Mouse (Mus musculus): ENCODE results near the gene Col26a1.

Gene Col26a1

DNA sequence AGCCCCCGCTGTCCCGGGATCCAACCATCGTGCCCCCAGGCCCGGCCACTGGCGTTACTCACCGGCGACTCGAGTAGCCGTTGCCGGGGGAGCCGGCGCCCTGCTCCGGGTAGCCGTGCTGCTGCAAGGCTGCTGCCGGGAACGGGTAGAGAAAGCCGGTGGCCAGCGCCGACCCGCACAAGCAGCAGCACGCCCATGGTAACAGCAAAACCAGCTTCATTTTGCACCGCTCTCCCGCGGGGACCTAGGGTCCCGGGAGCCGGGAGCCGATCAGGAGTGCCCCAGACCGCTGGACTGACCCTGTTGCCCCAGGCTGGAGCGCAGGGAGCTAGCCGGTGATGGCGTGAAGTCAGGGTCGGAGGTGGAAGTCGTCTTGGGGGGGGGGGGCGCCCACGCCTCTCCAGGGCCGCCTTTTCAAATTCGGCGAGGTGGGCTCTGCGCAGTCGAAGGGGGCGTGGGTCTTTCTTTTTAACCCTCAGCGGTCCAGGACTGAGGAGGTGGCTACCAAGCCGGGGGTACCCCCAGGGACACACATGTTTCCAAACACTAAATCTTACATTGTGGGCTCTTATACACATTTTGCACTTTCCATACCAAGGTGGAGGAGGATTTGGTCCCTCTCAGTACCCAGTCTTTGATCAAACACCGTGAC lies at the start of gene Col26a1:
Col26a1 (minus strand) TSS at position 422 of the 652 bp plus-strand sequence.
- no peak for DNase-seq

DNA sequence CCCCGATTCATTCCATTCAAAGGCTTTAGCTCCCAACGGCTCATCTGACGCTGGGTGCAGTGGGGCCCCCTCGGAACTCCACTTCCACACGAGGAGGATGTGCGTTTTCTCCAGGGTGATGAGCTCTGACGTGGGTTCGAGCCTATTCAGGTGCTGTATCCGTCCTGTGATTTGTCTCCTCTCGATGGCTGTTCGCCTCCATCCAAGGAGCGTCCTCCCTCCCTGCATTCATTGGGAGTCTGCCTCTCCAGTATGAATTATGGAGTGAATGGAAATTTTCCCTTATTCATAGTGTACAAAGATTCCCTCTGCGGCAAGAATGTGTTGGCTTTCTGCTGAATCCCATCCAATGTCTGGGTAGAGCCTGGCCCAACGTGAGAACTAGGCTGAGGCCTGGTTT lies 48.9 kb upstream of the Col26a1 start:
- no peak for DNase-seq

DNA sequence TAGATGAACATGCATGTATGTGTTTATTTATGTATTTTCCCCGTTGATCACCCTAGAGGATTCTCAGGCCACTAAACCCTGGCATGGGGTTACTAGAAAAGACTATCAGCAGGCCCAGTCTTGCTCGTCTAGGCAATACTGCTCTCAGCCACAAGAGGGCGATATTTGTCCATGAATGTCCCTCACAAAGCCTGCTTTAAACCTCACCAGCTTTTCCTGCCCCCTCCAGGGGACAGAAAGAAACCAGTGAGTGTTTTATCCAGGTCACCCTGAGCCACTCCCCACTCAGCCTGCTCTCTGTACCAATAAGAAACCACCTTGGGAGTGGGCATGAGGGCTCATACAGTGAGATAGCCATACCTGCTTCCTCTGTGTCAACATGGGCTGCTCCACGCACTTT lies 46.1 kb upstream of the Col26a1 start:
- peak; percentile 75 to 82 for DNase-seq

DNA sequence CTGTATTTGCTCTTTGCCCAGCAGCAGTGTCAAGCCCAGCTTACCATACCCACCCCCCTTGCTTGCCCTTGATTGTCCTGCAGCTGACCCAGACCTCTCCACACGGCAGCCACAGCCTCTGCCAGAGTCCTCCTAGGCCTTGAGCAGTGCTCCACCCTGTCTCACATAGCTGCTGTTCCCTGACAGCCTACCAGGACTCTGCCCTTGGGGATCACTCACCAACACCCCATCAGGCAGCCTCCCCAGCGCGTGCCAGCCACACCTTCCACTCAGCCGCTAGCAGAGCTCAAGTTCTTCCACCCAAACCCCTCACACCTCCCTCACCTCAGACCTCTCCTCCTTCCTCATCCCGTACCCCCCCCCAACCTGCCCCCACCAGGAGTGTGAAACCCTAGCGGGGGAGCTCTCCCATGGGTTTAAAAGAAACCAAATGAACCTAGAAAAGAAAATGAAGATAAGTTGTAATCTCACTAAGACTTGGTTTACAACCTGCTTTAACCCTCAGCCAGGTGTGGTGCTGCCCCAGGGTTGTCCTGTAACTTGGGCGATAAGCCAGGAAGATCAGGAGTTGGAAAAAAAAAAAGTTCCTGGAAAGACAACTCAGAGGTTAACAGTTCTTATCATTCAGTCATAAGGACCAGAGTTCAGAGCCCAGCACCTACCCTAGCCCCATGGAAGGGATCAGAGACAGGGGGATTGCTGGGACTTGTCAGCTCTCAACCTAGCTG lies 40.9 kb upstream of the Col26a1 start:
- DNase-seq = no peak

DNA sequence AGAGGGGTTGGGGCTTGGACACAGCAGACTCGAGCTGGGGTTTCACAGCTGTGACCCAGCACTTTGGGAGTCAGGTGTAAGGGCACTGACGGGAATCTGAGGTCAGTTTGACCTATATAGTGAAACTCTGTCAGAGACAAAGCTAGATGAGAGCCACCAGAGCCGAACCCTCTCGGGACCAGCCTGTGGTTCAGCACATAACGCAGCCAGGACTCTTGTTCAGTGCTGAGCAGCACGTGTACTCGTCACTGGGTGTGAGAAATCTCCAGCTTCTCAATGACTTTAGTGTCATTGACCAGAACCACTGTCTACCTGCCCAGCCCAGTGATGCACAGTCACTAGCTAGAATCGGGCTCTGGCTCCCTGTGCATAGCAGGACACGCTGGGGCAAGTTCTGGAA lies 39.8 kb upstream of the Col26a1 start:
- DNase-seq = no peak

DNA sequence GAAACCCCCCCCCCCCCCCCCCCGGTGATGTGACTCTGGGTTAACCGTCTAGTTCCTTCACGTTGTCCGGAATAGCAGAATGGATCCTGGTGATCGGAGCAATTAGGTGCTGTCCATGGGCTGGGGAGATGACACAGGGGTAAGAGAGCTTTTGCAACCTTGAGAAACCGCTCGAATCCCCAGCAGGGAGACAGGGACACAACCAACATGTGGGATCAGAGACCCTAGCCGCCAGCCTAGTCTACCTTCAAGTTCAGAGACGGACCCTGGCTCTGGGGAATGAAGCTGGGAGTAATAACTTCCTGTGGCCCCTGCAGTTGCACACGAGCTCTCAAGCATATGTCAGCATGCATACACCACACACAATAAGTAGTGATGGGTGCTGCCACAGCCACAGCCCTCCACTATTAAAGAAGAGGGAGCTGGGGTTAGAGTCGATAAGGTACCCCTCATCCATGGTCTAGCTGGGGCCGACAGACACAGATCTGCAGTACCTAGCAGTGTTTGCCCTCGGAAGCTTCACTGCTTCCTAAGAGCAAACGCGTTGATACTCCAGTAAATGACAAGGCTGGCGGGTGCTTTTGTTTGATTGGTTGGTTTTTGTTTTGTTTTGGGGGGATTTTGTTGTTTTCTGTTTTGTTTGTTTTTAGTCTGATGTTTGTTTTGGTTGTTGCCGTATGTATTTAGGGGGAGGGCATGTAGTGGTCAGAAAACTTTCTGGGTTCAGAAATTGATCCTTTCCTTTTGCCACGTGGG lies 36.7 kb upstream of the Col26a1 start:
- DNase-seq = no peak

GRCm38 (mm10) chr5:136918655-136919472 lies 35.9 kb upstream of the Col26a1 start:
- peak; percentile 79 to 81 for DNase-seq

DNA sequence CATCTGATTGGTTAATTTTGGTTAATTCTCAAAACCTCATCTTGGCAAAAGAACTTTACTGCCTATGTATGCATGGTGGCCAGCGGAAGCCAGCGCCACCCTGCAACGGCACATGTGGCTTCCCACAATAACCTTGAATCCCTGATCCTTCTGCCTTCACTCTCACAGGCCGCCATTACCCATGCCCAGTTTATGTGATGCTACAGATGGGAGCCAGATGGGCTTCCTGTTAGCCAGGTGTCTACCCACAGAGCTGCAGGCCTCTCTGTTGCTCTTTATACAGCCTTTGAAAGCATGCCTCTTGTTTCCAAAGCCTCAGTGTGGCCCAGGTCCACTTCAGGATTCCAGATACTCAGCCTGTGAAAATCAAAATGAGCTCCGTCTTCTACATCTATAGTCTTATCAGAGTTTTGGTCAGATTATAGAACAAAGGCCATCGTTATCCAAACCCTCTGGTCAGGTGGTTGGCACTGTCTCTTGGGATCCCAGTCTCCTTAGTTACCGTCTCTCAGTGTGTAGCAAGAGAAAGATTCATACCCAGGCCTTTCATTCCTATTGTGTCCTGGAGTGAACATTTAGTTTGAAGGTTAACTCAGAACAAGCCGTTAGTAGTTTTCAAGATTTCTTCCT lies 34.7 kb upstream of the Col26a1 start:
- no peak for DNase-seq

DNA sequence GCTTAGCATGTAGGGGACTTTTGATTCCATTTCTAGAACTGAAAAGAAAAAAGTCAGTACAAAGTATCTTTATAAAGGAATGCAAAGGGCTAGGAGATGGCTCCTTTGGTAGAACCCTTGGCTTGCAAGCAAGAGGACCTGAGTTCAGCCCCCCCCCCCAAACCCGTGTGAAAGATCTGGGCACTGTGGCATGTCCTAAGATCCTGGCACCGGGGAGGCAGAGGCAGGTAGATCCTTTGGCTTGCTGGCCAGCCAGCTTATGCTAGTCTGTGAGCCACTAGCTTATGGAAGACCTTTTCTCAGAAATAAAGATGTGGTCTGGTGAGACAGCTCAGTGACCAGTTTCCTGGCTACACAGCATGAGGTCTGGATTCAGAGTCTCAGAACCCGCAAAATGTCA lies 31.2 kb upstream of the Col26a1 start:
- DNase-seq = no peak

GRCm38 (mm10) chr5:136907991-136908857 lies 25.2 kb upstream of the Col26a1 start, which contains the start of gene Ift22:
TSS of gene Ift22 (plus strand) at chr5:136908150.
- DNase-seq = peak; percentile 91 to 94

- DNase-seq = no peak
These were observed 24.6 kb upstream of the Col26a1 start for GRCm38 (mm10) chr5:136907587-136907986.

DNA sequence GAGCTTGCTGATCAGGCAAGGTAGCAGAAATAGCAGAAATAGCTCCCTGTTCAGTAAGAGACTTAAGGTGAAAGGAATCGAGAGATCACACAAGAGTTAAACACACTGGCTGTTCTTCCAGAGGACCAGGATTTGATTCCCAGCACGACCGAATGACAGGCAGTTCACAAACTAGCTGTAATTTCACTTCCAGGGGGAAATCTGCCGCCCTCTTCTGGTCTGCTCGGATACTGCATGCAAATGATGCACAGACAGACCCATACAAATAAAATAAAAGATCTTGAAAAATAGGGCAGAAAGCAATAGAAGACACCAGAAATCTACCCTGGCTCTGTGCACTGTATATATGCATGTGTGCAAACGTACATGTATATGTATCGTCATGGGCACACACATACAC lies 22.6 kb upstream of the Col26a1 start:
- peak in 1 of 2 experiments; percentile 15 for DNase-seq

DNA sequence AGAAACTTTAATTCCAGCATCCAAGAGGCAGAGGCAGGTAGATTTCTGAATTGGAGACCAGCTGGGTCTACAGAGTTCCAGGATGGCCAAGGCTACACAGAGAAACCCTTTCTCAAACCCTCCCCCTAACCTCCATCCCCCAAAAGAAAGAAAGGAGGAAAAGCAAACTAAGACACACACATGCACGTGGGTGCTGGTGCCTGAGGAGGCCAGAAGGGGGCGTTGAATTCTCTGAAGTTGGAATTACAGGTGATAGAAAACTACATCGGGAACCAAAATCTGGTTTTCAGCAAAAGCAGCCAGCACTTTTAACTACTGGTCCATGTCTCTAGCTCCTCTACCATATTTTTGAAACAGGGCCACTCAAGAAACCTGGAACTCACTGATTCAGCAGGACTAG lies 21.6 kb upstream of the Col26a1 start:
- no peak for DNase-seq

DNA sequence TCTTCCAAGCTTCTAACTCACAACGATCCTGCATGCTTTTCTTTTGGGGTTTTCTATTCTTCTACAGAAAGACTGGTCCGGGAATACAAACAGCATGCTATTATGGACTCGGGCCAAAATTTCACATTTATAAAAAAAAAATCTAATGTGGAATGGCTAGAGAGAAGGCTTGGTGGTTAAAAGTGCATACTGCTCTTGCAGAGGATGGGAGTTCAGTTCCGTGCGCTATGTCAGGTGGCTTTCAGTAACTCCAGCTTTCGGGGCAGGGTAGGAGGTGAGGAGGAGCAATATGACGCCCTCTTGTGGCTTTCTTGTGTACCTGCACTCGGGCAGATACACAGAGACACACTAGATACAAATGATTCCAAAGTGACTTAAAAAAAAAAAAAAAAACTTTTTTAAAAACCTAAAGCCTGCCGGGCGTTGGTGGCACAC lies 12.5 kb upstream of the Col26a1 start:
- DNase-seq = no peak

DNA sequence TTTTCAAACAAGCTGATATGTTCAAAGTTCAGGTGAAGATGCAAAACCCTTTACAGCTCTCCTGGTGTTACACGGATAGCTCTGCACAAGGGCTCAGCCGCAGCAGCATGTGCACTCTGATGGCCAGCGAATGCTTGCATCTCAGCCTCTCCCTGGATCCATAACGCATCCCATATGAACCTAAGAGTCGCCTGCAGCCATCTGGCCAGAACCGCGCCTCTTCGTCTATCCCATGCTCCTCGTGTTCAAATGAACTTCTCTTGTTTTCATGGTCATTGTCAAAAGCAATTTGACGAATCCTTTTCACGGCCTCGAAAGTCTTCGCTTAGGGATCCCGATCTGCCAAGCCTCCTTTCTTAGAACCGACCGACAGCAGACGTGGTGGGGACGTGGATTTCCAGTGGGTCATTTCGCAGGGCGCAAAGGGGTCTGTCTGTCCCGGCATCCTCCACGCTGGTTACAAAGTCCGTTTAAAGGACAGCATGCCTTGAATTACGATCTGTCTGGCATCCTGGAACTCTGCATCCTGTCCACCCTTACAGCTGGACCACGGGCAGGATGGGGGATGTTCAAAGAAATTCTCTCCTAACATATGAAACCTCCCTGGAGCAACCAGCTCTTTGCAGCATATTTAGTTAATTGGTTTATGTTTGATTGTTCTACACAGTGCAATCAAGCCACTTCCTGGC lies 12.0 kb upstream of the Col26a1 start:
- DNase-seq = no peak

- DNase-seq = no peak
These were observed 5.7 kb upstream of the Col26a1 start for GRCm38 (mm10) chr5:136888539-136889355.

DNA sequence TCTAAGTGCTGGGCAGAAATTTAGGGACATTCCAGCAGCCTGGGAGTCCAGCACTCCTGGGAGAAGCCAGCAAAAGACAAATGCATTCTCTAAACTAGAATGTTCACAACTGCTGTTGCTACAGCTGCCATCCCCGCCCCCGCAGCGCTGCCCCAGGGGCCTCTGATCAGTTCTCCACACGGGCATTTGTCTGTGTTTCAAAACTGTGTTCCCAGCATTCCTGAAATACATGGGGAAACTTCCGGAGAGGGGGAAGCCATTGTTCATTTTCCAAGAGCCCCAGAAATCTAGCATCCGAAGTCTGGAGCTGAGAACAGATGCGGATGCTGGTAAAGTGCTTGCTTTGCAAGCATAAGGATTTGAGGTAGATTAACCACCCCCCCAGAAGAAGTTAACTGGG lies 3.9 kb upstream of the Col26a1 start:
- no peak for DNase-seq

DNA sequence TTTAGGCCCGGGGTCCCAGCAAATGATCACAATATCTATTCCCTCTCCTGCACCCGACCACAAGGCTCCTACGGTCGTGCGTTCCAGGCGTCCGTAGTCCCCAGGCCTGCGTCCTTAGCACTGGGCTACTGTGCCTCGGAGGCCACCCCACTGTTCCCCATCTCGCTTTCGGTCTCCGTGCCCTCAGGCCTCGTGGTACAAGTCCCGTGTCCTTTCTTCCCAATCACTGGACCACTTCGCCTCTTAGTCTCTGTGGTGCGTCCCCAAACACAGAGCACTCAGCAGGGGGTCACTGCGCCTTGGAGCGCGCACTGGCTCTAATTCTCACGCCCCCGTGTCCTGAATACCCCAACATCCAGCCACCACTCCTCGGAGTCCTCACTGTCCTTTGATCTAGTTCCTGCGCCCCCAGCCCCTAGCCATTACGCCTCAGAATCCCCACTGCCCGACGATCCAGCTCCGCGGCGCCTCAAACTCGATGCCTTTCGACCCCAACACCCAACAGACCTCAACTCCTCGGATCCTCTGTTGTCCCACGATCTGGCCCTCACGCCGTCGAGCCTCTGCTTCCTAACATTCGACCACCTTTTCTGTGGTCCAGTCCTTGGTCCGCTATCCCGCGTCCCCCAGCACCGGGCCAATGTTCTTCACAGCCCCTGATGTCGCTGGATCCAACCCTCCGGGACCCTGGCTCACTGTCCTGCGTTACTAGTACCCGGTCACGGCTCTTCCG lies 788 bp downstream of the Col26a1 start:
- no peak for DNase-seq
